8 mouse cellular contexts compared by ENCODE assay signal in genomic region chr16:93711411-93712188, GRCm38 (mm10). TPM values are rescaled to one million over a fixed set of nuclear protein-coding genes. Genes with fewer than 3 reads are reported as not detected.
DNase-seq lines count a peak whose midpoint lies in the region; ATAC-seq and TF ChIP-seq lines count a peak whose summit lies in the region.

Gene Dop1b, plus strand, starts transcription at chr16:93711904.

- peaks cover 8% of the 10 kb centered on the region; the same call in 1 of the 2 replicates for H3K36me3 ChIP-seq in hindbrain, embryonic 13.5 days

- TF ChIP-seq CTCF in Patski (IDR thresholded peaks at IDR 0.05), result no peak

- in situ Hi-C loops in Patski (cut with MboI; ENCODE audit: low pct_unique_long_range_greater_than_20kb), result no loop called here

- H3K9ac ChIP-seq in hindbrain, embryonic 13.5 days, result peak within 1 kb of the TSS; percentile 93

- under 1% methylated on average over 68 of the region's 77 CpGs for WGBS in hindbrain, embryonic 13.5 days

- H3K4me3 ChIP-seq in hindbrain, embryonic 13.5 days, result peak within 1 kb of the TSS; percentile 83

- POLR2A ChIA-PET in Patski (lab: Charles Lee), result interaction anchor here (0.9 kb wide), 1 partner anchor 47 kb away, joined by 3 read pairs; no protein-coding TSS in a partner anchor

- DNase-seq in Patski (ENCODE audit: low read depth, low spot score), result peak; percentile 89
- peak; percentile 100 for DNase-seq in cerebellum, postnatal 14 days
- DNase-seq in frontal cortex, postnatal 14 days (ENCODE audit: low spot score in 2 of 2), result peak; percentile 94 to 98
- peak; percentile 96 for DNase-seq in layer of hippocampus, postnatal 25 days (ENCODE audit: extremely low spot score in 1 of 2, low spot score in 1 of 2)
- peak; percentile 98 for DNase-seq in lung, postnatal 25 days (ENCODE audit: low spot score)
- peak; percentile 100 for DNase-seq in retina, embryonic 14.5 days (ENCODE audit: low spot score)
- DNase-seq in thymus, postnatal 4 days, result peak; percentile 100

- no peaks in the 10 kb centered on the region for H3K27me3 ChIP-seq in Patski
- H3K27me3 ChIP-seq in hindbrain, embryonic 13.5 days, result peaks cover 14% of the 10 kb centered on the region

- ATAC-seq in Patski, result peak; percentile 79
- peak; percentile 88 for ATAC-seq in hindbrain, embryonic 13.5 days (ENCODE audit: low FRiP score)

- no peaks in the 10 kb centered on the region for H3K9me3 ChIP-seq in hindbrain, embryonic 13.5 days

- peaks cover 22% of the 10 kb centered on the region for H3K4me1 ChIP-seq in hindbrain, embryonic 13.5 days (replicated peaks)

- CTCF ChIA-PET in Patski (lab: Charles Lee), result interaction anchor here (1.1 to 3.6 kb wide), 2 partner anchors 24 to 29 kb away, joined by 4 to 21 read pairs; partner anchors contain the start of gene Cbr3

- peak within 1 kb of the TSS; percentile 89 for H3K27ac ChIP-seq in hindbrain, embryonic 13.5 days

- H3K4me2 ChIP-seq in hindbrain, embryonic 13.5 days, result peak within 1 kb of the TSS; percentile 75

RNA-seq across cellular contexts. Expression of gene Dop1b, which starts in this region (rescaled TPM):
- 12.6 TPM for polyA plus RNA-seq in Patski (2021)
- 31.0 and 32.2 TPM in 2 replicates for polyA plus RNA-seq in hindbrain, embryonic 13.5 days (2015; fragmentation: Nextera tagmentation; extraction: Ambion mirVana)
- total RNA-seq in layer of hippocampus, postnatal 25 days (2021), result 100 to 1,000 TPM; 101 to 104 TPM

Comparison
In these comparisons a context has a peak if more than half of its experiments do, and no peak if none do; other contexts are left out.
1. Peak in every context shown above with its lines: DNase-seq, ATAC-seq, H3K4me3 ChIP-seq and H3K27ac ChIP-seq.